Mouse (Mus musculus): ENCODE measurements around the gene Eefsec.
A peak's percentile ranks its signal among the peaks of the same experiment; 100 is the strongest.

Gene Eefsec

DNA sequence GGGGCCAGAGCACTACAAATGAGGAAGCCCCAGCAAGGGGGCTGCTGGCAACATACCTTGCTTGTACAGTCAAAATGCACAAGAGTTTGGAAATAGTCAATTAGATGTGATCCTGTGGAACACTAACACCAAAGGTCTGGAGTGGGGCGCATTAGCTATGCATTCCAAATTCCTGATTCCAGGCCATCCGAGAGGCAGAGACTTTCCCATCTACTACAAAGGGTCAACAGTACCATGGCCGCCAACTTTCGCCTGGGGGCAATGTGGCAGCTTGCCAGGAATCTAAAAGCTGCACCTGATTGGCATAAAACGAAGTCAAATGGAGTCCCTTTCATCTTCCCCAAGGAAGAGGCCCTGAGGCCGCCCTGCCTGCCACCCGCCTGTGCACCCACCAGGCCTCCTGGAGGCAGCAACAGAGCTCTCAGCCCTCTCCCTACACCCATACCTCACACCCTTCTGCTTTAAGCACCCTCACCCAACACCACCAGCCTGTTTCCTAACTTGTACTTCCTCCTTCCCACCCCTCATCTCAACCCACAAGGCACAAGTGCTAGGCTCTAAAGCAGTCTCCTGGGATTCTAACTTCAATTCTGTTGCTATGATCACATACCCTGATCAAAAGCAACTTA lies 30.1 kb downstream of the Eefsec start:
- DNase-seq (ENCODE audit: low read depth, low spot score), result no peak

DNA sequence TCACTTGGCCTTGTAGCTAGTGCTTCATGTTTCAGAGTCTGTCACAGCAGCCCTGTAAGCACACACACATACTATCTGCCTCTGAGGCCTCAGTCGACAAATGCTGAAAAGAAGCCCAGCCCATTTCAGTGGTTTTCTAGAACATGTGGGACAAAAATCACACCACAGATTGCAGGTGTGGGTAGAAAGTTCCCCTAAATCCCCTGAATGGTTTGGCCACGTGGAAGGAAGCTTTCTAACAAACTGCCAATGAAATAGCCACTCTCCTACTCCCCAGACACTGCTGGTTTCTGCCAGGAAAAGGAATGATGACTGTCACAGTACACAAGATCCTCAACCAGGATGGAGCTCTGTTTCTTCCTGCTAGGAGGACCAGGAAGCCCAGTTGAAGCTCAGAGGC lies 33.7 kb downstream of the Eefsec start:
- DNase-seq (ENCODE audit: low read depth, low spot score), result no peak

DNA sequence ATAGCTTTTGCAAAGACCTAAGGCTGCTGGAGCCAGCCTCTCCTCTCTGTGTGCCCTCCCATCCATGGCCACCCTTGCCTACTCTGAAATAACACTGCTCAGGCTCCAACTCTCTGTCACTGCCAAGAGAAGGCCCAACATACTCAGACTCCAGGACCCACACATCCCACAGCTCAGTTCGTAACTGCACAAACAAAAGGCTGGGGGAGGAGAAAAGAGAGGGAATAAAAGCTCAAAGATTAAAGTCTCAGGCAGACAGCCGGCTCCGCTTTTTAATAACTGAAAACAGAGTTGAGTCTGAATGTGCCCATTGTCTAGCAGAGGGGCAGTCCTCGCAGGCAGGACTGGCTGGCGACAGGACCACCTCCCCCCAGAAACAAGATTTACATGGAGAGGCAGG lies 36.8 kb downstream of the Eefsec start:
- DNase-seq (ENCODE audit: low read depth, low spot score), result no peak

DNA sequence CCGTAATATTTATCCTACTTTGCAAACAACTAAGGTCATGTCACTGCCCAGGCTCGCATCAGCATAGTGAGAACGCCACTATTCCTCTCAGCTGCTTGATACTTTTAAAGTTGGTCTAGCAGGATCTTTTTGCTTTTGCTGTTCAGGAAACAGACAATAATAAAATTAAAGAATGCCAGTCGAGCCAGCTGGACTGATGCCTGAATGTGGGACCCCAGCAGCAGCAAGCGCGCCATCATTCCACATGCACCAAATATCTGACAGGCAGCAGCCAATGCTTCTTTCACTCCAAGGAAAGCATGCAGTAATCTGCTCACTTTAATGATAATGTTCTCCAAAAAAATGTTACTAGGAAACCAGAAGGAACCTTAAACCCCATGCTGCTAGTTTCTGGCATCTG lies 45.9 kb downstream of the Eefsec start:
- DNase-seq (ENCODE audit: low read depth, low spot score), result no peak

DNA sequence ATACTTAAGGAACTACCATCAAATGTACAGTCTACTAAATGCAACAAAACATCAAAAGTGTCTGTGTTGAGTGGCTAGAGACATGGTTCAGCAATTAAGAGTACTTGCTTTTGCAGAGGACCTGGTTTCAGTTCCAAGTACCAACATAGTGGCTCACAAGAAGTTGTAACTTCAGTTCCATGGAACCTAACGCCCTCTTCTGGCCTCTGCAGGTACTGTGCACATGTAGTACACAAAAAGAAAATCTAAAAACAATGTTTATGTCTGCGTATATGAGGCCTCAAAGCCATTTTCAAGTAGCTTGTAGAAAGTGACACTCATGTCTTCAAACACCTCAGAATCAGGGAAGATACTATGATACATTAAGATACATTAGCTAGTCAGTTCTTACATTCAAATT lies 48.4 kb downstream of the Eefsec start:
- DNase-seq (ENCODE audit: low read depth, low spot score), result no peak

DNA sequence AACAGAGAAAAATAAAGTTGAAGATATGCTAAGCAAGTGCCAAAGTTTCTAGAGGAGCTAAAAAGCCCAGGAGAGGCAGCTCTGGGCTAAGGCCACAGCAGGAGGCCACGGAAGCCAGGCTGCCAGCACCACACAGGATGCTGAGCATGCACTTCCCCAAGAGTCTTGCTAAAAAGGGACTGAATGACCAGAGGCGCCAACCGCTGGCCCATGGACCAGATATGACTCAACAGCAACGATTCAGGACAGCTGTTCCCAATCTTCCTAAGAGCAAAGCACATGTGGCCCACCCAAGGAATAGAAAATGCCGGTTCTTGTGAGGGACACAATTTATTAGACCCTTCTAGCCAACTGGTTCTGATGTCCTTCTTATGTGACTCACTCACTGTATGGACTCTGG lies 57.4 kb downstream of the Eefsec start:
- DNase-seq (ENCODE audit: low read depth, low spot score), result no peak

DNA sequence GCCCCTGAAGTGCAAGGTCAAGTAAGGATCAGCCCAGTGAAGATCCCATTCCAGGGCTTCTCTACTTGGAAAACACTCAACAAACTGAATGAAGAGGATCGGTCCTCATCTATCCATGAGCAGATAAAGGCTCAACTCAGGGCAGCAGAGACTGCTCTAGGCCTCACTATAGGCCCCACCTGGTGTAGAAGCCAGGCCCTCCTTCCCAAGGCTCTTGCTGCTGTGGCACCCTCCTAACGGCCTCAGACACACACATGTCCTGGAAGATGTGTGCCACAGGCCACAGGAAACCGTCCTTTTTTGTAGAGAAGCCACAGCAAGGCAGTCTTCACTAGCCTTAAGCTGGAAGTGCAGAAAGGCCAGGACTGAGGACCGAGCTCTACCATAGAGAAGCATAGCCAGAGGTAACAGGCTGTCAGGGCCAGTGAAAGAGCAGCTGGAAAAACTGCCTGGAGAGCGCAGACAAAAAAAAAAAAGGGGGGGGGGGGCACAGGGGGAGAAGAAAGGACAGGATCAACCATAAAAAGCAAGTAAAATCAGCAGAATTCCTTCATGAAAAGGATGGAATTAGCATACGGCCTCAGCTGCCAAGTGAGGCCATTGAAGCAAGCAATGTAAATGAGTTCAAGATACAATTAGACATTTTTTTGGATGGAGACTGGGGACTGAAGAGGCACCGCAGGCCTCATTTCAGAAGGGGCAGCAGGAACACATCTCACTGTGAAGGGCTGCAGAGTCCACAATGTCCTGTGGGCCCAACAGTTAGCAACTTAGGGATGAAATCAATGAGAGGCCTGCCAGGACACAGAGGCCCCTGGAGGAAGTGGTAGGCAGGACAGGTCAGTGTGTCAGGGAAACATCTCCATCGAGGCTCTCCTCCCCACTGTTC lies 58.3 kb downstream of the Eefsec start:
- no peak for DNase-seq (ENCODE audit: low read depth, low spot score)

DNA sequence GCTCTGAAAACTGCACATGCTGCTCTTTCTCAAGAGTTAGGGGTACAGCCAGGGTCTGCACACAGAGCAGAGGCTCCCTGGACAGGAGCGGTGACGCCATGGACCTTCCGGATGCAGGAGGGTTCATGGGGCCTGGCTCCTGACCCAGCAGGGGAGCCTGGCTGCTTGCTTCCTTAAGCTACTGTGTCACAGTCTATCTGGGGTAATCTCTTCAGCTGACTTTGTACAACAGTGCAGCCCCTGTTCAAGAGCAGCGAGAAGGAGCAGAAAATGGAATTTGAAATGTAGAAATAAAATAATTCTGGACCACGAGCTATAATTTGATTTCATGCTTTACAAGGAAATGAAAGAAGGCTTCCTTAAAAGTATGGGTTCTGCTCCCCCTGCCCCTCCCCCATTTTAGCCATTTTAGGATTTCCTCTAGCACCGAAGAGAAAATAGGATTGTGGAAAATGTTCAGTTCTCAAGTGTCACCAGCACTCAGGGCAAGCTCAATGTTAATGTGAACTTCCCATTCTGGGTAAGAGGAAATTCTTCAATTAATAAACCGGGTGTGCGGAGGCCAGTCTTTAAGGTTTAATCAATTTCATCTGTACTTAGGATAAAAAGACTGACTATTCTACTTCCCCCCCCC lies 61.8 kb downstream of the Eefsec start:
- DNase-seq (ENCODE audit: low read depth, low spot score), result no peak

DNA sequence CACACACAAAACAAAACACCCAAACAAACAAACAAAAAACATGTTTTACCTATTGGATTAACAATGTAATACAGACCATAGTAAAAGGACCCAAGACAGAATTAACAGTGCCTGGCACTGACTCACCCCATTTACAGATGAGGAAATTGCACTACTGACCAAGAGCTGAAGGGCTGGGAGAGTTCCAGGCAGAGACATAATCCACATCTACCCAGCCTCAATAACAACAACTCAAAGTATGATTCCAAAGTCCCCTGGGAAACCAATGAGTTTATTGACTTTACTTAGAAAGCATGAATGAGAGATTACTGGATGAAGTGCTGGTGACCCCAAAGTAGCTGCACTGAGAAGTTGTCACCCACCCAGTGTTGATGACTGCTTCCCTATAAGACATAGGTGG lies 62.6 kb downstream of the Eefsec start:
- no peak for DNase-seq (ENCODE audit: low read depth, low spot score)

DNA sequence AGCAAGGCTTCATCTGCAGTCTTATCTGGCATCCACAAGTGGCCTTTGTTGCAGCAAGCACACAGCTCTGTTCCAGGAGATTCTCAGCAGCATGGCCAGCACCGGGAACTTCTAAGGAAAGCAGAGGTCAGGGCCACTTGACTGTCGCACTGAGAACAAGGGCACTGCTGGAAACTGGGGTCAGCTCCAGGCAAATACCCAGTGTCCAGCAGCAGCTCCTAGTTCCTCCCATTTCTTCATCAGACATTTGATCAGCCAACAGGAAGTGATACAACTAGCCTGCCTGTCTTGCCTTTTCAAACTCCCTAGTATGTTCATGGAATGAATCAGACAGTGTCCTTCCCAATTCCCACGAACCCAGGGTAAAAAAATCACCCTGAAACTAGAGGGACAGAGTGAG lies 66.6 kb downstream of the Eefsec start:
- DNase-seq (ENCODE audit: low read depth, low spot score), result no peak

DNA sequence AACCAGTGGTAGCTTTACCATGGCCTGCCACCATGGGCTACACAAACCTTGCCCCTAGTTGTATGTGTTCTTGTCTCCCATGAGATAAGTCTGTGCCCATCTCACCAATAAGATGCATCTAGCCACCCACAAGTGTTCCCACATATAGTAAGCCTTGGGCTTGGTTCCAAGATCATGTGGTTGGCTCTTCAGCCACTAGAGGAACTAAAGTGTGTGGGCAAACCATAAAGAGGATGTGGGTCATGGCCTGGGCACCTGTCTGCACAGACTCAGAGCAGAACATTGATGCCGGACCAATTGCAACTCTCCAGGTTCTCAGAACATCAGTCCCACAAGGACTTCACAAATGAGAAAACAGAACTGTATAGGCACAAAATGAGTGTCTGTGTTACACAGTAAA lies 67.5 kb downstream of the Eefsec start:
- peak; percentile 45 for DNase-seq (ENCODE audit: low read depth, low spot score)

DNA sequence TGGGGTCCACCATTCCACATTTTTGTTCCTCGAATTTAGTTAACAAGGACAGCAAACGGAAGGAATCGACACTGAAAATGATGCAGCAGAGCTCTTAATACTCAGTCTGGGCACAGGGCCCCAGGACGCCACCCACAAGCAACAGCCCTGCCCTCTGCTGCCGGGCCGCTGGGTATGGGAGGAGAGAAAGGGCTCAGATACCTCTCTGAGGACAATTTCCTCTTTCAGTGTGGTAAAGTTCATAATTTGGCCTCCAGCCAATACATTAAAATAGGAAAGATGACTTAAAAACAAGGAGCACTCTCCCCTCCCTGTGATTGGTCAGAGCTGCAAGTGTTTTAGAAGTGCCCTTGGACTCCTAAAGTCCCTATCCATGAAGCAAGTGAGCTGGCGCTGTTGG lies 72.1 kb downstream of the Eefsec start:
- no peak for DNase-seq (ENCODE audit: low read depth, low spot score)

DNA sequence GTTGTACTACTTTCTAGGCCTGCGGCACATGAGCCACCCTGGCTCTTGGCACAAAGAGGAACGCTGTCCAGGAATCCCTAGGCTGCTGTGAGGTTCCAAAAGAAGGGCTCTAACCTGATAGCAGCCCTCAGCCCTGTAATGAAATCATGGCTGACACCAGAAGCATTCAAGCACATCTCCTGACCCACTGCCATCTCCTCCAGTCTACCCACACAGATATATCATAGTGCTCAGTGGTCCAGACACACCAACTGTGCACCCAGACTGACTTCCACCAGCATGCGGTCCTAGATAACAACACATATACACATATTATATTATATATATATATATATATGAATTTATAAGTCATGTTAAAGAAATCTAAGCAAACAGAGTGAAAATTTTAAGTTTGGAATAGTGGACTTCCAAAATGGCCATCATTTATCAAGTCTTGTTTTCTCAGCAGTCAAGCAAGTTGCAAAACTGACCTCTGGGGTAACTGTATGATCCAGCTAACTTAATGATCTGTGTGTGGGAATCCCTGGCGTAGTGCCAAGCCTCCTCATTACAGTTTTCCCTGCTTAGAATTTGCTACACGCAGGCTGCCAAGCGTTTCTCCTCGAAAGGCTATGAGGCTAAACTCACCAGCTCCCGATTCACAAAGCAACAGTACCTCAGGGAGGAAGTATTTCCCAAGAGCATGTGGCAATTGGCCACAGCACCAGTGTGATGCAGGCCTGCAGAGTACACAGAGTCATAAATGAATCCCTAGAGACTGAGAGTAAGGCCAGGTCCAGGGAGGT lies 76.3 kb downstream of the Eefsec start:
- no peak for DNase-seq (ENCODE audit: low read depth, low spot score)

DNA sequence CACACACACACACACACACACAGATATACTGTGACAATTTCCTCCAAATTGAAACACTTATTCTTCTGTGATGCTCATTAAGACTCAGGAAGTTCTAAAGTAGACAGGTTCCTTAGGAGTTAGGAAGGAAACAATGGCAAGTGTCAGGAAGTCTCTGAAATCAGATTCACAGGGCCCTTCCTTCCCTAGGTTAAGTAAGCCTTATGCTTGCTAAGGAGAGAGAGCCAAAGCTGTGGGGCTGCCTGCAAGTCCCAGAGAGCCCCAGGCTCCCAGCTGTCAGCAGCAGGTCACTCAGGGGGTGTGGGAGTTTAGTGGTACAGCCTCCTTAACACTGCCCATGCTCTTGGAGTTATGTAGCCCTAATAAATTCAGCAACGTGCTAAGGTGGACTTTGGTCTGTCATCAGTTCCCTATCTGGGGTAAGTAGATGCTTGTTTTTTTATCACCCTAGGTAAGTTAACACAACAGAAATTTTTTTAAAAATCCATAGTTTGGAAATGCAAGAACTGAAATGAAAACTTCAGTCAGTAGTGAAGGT lies 82.8 kb downstream of the Eefsec start:
- DNase-seq (ENCODE audit: low read depth, low spot score), result no peak

DNA sequence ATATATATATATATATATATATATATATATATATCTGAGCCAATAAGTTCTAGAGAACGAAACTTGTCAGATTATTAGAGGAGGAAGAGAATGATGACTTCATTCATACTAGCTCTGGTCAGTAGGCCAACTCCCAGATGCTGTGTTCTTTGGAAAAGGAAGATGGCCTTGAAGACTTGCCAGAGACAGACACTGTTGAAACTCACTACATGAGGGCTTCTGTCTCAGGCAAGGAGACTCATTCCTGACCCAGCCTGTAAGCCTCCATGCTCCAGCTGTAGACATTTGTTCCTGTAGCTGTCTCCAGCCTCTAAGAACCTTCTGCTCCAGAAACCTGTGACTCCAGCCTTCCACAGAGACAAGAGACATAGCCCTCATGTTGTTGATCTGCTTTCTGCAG lies 85.2 kb downstream of the Eefsec start:
- DNase-seq (ENCODE audit: low read depth, low spot score), result no peak

DNA sequence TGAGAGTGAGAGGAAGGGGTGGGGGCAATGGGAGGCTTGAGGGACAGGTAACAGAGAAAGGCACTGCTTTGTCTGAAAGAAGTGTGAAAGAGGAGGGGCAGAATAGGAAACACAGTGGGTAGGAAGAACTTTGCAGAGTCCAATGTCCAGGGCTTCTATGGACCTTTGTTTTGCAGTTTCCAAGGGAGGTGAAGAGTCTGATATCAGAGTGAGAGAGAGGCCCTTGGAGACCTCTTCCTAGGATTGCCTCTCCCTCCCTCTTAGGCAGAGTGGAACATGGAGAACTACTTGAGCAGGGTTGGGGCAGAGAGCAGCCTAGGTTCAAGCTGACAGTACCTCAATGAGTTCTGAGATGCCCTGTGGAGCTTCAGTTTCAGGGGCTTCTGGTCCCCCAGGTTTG lies 88.1 kb downstream of the Eefsec start:
- no peak for DNase-seq (ENCODE audit: low read depth, low spot score)

DNA sequence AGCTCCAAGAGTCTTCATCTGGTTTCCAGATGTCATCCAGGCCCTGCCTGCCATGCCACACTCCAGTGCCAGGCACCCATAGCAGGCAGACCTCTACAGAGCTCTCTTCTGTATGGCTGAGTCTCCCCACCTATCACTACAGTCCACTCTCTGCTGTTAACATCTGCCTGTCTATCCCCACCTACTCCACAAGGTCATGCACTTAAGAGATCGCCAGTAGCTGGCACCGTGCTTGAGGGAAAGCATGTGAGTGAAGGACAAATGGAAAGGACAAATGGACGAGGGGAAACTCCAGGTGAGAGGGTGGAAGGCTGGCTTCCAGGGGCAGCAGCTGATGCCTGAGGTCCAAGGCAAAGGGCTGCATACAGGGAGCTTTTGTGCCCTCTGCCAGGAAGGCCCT lies 90.5 kb downstream of the Eefsec start:
- DNase-seq (ENCODE audit: low read depth, low spot score), result no peak

DNA sequence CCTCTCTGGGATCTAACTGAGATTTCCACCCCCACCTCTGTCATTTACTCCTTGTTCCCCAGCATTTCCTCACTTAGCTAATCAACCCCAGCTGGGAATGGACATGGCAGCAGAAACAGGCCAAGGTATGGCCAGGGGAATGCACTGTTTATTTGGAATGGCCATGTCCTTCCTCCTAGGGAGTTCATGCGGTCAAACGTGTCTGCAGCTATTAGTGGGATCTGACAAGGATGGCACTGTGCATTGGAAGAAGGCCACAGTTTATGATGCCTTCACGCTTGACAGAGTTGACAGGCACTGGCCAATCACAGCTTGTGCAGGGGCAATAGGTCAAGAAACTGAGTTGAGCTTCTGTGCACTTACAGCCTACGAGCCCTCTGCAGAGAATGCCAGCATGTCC lies 93.8 kb downstream of the Eefsec start:
- no peak for DNase-seq (ENCODE audit: low read depth, low spot score)

DNA sequence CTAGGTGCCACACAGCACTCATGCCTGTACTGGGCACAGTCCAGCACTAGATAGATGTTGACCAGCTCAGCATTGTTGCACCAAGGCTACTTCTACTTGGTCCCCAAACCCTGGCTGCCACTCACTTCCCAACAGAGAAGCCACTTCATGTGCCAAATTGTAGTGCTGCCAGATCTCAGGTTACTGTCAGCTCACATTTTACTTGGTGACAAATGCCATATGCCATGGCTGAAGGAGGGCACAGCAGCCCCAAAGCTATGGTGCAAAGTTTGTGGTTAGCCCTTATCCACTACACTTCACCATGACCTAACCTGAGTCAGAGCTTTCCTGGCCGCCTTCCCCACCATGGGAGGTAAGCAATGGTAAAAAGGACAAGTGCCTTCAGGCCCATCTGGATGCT lies 99.6 kb downstream of the Eefsec start:
- no peak for DNase-seq (ENCODE audit: low read depth, low spot score)

DNA sequence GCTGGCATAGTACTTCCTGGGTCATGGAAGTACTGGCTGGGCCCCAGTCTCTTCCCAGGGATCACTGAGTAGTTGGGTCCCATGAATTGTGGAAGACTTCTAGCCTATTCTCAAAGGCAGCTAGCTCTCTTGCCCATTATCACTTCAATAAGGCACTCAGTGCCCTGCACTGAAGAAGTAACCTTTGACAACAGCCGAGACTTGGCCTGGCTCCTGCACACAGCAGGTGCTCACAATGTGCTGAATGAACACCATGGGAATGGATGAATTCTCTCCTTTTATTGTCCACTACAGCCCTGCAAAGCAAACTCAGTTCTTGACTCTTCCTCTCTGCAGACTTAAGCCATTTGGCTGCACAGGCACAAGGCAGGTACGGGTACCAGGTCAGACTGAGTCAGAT lies 101.0 kb downstream of the Eefsec start:
- no peak for DNase-seq (ENCODE audit: low read depth, low spot score)

DNA sequence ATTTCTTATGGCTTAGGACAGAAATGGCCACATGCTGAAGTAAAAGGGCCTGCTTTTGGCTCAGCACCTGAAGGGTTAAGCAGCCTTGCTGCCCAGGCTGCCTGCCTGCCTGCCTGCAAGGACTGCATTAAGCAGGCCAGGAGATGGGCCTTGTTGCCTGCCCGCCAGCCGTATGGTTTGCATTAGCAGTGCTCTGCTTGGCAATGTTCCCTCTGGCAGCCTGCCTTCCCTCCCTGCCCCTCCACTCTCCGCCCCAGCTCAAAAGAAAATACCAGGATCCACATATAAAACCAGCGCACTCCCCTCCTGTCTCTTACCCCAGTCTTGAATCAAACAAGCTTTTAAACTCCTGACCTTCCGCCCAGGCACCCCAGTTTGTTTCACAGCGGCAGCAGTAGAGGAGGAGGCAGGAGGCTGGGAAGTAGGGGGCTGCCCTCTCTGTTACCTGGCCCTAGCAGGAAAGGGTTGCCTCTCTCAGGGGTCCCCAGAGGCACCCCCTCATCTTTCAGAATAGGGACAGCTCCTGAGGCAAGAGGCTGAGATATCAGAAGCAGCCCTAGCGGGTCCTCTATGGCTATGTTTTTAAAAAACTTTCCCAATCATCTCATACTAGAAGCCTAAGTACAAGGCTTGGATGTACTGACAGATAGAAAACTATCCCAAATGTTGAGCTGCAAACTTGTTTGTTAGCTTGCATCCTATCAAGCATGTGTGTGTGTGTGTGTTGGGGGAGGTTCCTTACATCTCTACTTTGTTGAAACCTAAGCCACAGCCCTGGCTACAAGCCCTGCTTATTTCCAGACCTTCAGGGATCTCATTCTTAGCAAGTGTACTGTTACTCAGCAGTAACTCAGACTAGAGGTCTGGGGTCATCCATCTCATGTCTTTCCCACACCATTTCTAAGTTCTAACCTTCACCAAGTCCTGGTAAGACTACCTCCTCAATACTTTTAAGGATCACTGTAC lies 102.6 kb downstream of the Eefsec start:
- DNase-seq (ENCODE audit: low read depth, low spot score), result no peak
